Mouse (Mus musculus): ENCODE measurements around the gene Asna1. TPM values are rescaled to one million over a fixed set of nuclear protein-coding genes. Genes with fewer than 3 reads are reported as not detected.

Gene Asna1
- polyA plus RNA-seq, 1 experiment from 2014 or later = 131 TPM

- Histone ChIP-seq H3K9ac (ENCODE audit: low read length) (no peak overlapping the region), H3K4me2 (ENCODE audit: low read depth, severe bottlenecking) (no peak overlapping the region; the same call in 1 of the 2 replicates), H3K4me1 (ENCODE audit: control insufficient read depth, insufficient read depth, low read length) (peaks cover 9% of the 10 kb centered on the region; the same call in 1 of the 2 replicates), H3K27me3 (ENCODE audit: control insufficient read depth, insufficient read depth, low read length) (no peaks in the 10 kb centered on the region), H3K27ac (replicated peaks; ENCODE audit: low read depth, low read length) (no peak overlapping the region), H3K4me3 (ENCODE audit: low read depth, low read length) (no peak overlapping the region), H3K36me3 (ENCODE audit: control insufficient read depth, insufficient read depth, low read length) (peaks cover 19% of the 10 kb centered on the region), H3K9me3 (ENCODE audit: control insufficient read depth, low read length) (no peaks in the 10 kb centered on the region)
- 93% methylated on average over 14 of the region's 14 CpGs for WGBS
- DNase-seq (ENCODE audit: low spot score) (no peak), ATAC-seq (ENCODE audit: insufficient number of reproducible peaks, low FRiP score, low TSS enrichment, low read depth) (no peak)
These were observed 4.2 kb upstream of the Asna1 start for GRCm38 (mm10) chr8:85029271-85029670.

- peaks cover 22% of the 10 kb centered on the region for H3K36me3 ChIP-seq (ENCODE audit: control insufficient read depth, insufficient read depth, low read length)
These were observed 2.8 kb upstream of the Asna1 start for GRCm38 (mm10) chr8:85027922-85028321.

GRCm38 (mm10) chr8:85027516-85027855 lies 2.4 kb upstream of the Asna1 start:
- peaks cover 11% of the 10 kb centered on the region; the same call in 1 of the 2 replicates for H3K4me1 ChIP-seq (ENCODE audit: control insufficient read depth, insufficient read depth, low read length)
- WGBS = 1% methylated on average over 13 of the region's 13 CpGs
- ATAC-seq (ENCODE audit: insufficient number of reproducible peaks, low FRiP score, low TSS enrichment, low read depth) (no peak), DNase-seq (ENCODE audit: low spot score) (no peak)
- no peaks in the 10 kb centered on the region for H3K9me3 ChIP-seq (ENCODE audit: control insufficient read depth, low read length)
- no peaks in the 10 kb centered on the region for H3K27me3 ChIP-seq (ENCODE audit: control insufficient read depth, insufficient read depth, low read length)
- peak overlapping the region; percentile 99 for H3K4me3 ChIP-seq (ENCODE audit: low read depth, low read length)
- H3K9ac ChIP-seq (ENCODE audit: low read length) = peak overlapping the region; percentile 99
- peaks cover 22% of the 10 kb centered on the region for H3K36me3 ChIP-seq (ENCODE audit: control insufficient read depth, insufficient read depth, low read length)
- H3K4me2 ChIP-seq (ENCODE audit: low read depth, severe bottlenecking) = peak overlapping the region; percentile 58
- H3K27ac ChIP-seq (replicated peaks; ENCODE audit: low read depth, low read length) = peak overlapping the region; percentile 82; the same call in 1 of the 2 replicates

More at GRCm38 (mm10) chr8:85027922-85028321, 2.8 kb upstream of the Asna1 start:
- DNase-seq (ENCODE audit: low spot score) (no peak), ATAC-seq (ENCODE audit: insufficient number of reproducible peaks, low FRiP score, low TSS enrichment, low read depth) (no peak)
- Histone ChIP-seq H3K27ac (replicated peaks; ENCODE audit: low read depth, low read length) (no peak overlapping the region), H3K27me3 (ENCODE audit: control insufficient read depth, insufficient read depth, low read length) (no peaks in the 10 kb centered on the region), H3K4me1 (ENCODE audit: control insufficient read depth, insufficient read depth, low read length) (peaks cover 11% of the 10 kb centered on the region; the same call in 1 of the 2 replicates), H3K4me2 (ENCODE audit: low read depth, severe bottlenecking) (peak overlapping the region; percentile 58), H3K4me3 (ENCODE audit: low read depth, low read length) (peak overlapping the region; percentile 99), H3K9me3 (ENCODE audit: control insufficient read depth, low read length) (no peaks in the 10 kb centered on the region), H3K9ac (ENCODE audit: low read length) (peak overlapping the region; percentile 34)
- WGBS = 42% methylated on average over 2 of the region's 2 CpGs

- Histone ChIP-seq H3K9me3 (ENCODE audit: control insufficient read depth, low read length) (no peaks in the 10 kb centered on the region), H3K4me1 (ENCODE audit: control insufficient read depth, insufficient read depth, low read length) (peaks cover 11% of the 10 kb centered on the region; the same call in 1 of the 2 replicates), H3K9ac (ENCODE audit: low read length) (peak within 1 kb of the TSS; percentile 99), H3K27ac (replicated peaks; ENCODE audit: low read depth, low read length) (peak within 1 kb of the TSS; percentile 82), H3K4me2 (ENCODE audit: low read depth, severe bottlenecking) (peak within 1 kb of the TSS; percentile 81), H3K4me3 (ENCODE audit: low read depth, low read length) (peak within 1 kb of the TSS; percentile 99), H3K27me3 (ENCODE audit: control insufficient read depth, insufficient read depth, low read length) (no peaks in the 10 kb centered on the region), H3K36me3 (ENCODE audit: control insufficient read depth, insufficient read depth, low read length) (peaks cover 23% of the 10 kb centered on the region)
- under 1% methylated on average over 75 of the region's 75 CpGs for WGBS
- DNase-seq (ENCODE audit: low spot score) (peak; percentile 96), ATAC-seq (ENCODE audit: insufficient number of reproducible peaks, low FRiP score, low TSS enrichment, low read depth) (peak; percentile 86)
These were observed 1.8 kb upstream of the Asna1 start, which contains the start of gene Trir for GRCm38 (mm10) chr8:85026670-85027515. Gene Trir (plus strand): TSS chr8:85026823.

- H3K4me2 ChIP-seq (ENCODE audit: low read depth, severe bottlenecking) = peak overlapping the region; percentile 81; the same call in 1 of the 2 replicates
- H3K9ac ChIP-seq (ENCODE audit: low read length) = no peak overlapping the region
- no peaks in the 10 kb centered on the region for H3K9me3 ChIP-seq (ENCODE audit: control insufficient read depth, low read length)
- peak overlapping the region; percentile 70; the same call in 1 of the 2 replicates for H3K4me3 ChIP-seq (ENCODE audit: low read depth, low read length)
- no peak overlapping the region for H3K27ac ChIP-seq (replicated peaks; ENCODE audit: low read depth, low read length)
- WGBS = 95% methylated on average over 3 of the region's 3 CpGs
- H3K27me3 ChIP-seq (ENCODE audit: control insufficient read depth, insufficient read depth, low read length) = no peaks in the 10 kb centered on the region
- peaks cover 11% of the 10 kb centered on the region; the same call in 1 of the 2 replicates for H3K4me1 ChIP-seq (ENCODE audit: control insufficient read depth, insufficient read depth, low read length)
- DNase-seq (ENCODE audit: low spot score) (no peak), ATAC-seq (ENCODE audit: insufficient number of reproducible peaks, low FRiP score, low TSS enrichment, low read depth) (no peak)
- H3K36me3 ChIP-seq (ENCODE audit: control insufficient read depth, insufficient read depth, low read length) = peaks cover 12% of the 10 kb centered on the region
These were observed 1.2 kb downstream of the Asna1 start for GRCm38 (mm10) chr8:85023846-85024245.

- peaks cover 5% of the 10 kb centered on the region; the same call in 1 of the 2 replicates for H3K4me1 ChIP-seq (ENCODE audit: control insufficient read depth, insufficient read depth, low read length)
- H3K4me2 ChIP-seq (ENCODE audit: low read depth, severe bottlenecking) = no peak overlapping the region
- 92% methylated on average over 3 of the region's 3 CpGs for WGBS
These were observed 3.5 kb downstream of the Asna1 start for GRCm38 (mm10) chr8:85021514-85022055.

GRCm38 (mm10) chr8:85017209-85017608 lies 7.9 kb downstream of the Asna1 start:
- Histone ChIP-seq H3K4me1 (ENCODE audit: control insufficient read depth, insufficient read depth, low read length) (0 out of 2 replicates have a peak, but pooled peaks cover 3% of the 10 kb centered on the region), H3K4me2 (ENCODE audit: low read depth, severe bottlenecking) (no peak overlapping the region), H3K36me3 (ENCODE audit: control insufficient read depth, insufficient read depth, low read length) (peaks cover 15% of the 10 kb centered on the region), H3K27ac (replicated peaks; ENCODE audit: low read depth, low read length) (no peak overlapping the region), H3K27me3 (ENCODE audit: control insufficient read depth, insufficient read depth, low read length) (peaks cover 17% of the 10 kb centered on the region), H3K4me3 (ENCODE audit: low read depth, low read length) (no peak overlapping the region), H3K9ac (ENCODE audit: low read length) (no peak overlapping the region), H3K9me3 (ENCODE audit: control insufficient read depth, low read length) (no peaks in the 10 kb centered on the region)
- ATAC-seq (ENCODE audit: insufficient number of reproducible peaks, low FRiP score, low TSS enrichment, low read depth) (no peak), DNase-seq (ENCODE audit: low spot score) (no peak)
- 51% methylated on average over 5 of the region's 5 CpGs for WGBS

More at GRCm38 (mm10) chr8:85021514-85022055, 3.5 kb downstream of the Asna1 start:
- Histone ChIP-seq H3K27me3 (ENCODE audit: control insufficient read depth, insufficient read depth, low read length) (no peaks in the 10 kb centered on the region), H3K9me3 (ENCODE audit: control insufficient read depth, low read length) (no peaks in the 10 kb centered on the region), H3K4me3 (ENCODE audit: low read depth, low read length) (no peak overlapping the region), H3K36me3 (ENCODE audit: control insufficient read depth, insufficient read depth, low read length) (peaks cover 20% of the 10 kb centered on the region), H3K9ac (ENCODE audit: low read length) (no peak overlapping the region), H3K27ac (replicated peaks; ENCODE audit: low read depth, low read length) (no peak overlapping the region)
- ATAC-seq (ENCODE audit: insufficient number of reproducible peaks, low FRiP score, low TSS enrichment, low read depth) = no peak
- no peak for DNase-seq (ENCODE audit: low spot score)

- Histone ChIP-seq H3K36me3 (ENCODE audit: control insufficient read depth, insufficient read depth, low read length) (peaks cover 13% of the 10 kb centered on the region), H3K27ac (replicated peaks; ENCODE audit: low read depth, low read length) (no peak overlapping the region), H3K9ac (ENCODE audit: low read length) (no peak overlapping the region), H3K4me2 (ENCODE audit: low read depth, severe bottlenecking) (no peak overlapping the region), H3K27me3 (ENCODE audit: control insufficient read depth, insufficient read depth, low read length) (peaks cover 19% of the 10 kb centered on the region), H3K4me1 (ENCODE audit: control insufficient read depth, insufficient read depth, low read length) (0 out of 2 replicates have a peak, but pooled peaks cover 3% of the 10 kb centered on the region), H3K4me3 (ENCODE audit: low read depth, low read length) (no peak overlapping the region), H3K9me3 (ENCODE audit: control insufficient read depth, low read length) (no peaks in the 10 kb centered on the region)
- DNase-seq (ENCODE audit: low spot score) (no peak), ATAC-seq (ENCODE audit: insufficient number of reproducible peaks, low FRiP score, low TSS enrichment, low read depth) (no peak)
- WGBS = 71% methylated on average over 10 of the region's 10 CpGs
These were observed 8.4 kb downstream of the Asna1 start for GRCm38 (mm10) chr8:85016724-85017123.

Data from limb, embryonic 11.5 days (tissue).